Mouse (Mus musculus): ENCODE data around the gene Lgr6.

- no peak for TF ChIP-seq CTCF (IDR thresholded peaks at IDR 0.05; ENCODE audit: low read depth)
- no peak for TF ChIP-seq EP300 (optimal IDR thresholded peaks at IDR 0.05)
Observed at GRCm38 (mm10) chr1:135009833-135010232, 95.2 kb downstream of the Lgr6 start.
